Mouse (Mus musculus) liver, postnatal 0 days (tissue): ENCODE measurements around the gene Bcorl1. TPM values are rescaled to one million over a fixed set of nuclear protein-coding genes. Genes with fewer than 3 reads are reported as not detected.

Experiments used
- ATAC-seq: fragments of 200-750 bp; cut with Nextera tagmentation; 2 replicates; pipeline ENCODE4 v1.8.0; 2017; ENCODE audit warnings: mild to moderate bottlenecking, moderate library complexity
- DNase-seq: peaks from one replicate; pipeline ENCODE4 v3.0.0-alpha.2; 2016
- H3K27ac ChIP-seq: fragments of 300-500 bp; sonication (generic); 2 replicates; pipeline ENCODE4 v1.5.1; 2014; ENCODE audit warnings: antibody characterized with exemption, moderate library complexity, mild to moderate bottlenecking, low read depth
- H3K27me3 ChIP-seq: fragments of 300-500 bp; sonication (generic); 2 replicates; pipeline ENCODE4 v1.6.1; 2014; ENCODE audit warnings: low read length, control low read depth, mixed read lengths; ENCODE audit not compliant: insufficient read depth
- H3K36me3 ChIP-seq: fragments of 300-500 bp; sonication (generic); replicated peaks from 2 replicates; pipeline ENCODE4 v1.6.1; 2014; ENCODE audit warnings: mild to moderate bottlenecking, control low read depth, low read length, moderate library complexity, mixed read lengths; ENCODE audit not compliant: insufficient read depth
- H3K4me1 ChIP-seq: fragments of 300-500 bp; sonication (generic); 2 replicates; pipeline ENCODE4 v1.6.1; 2014; ENCODE audit warnings: antibody characterized with exemption, mild to moderate bottlenecking, control low read depth; ENCODE audit not compliant: insufficient read depth
- H3K4me2 ChIP-seq: fragments of 300-500 bp; sonication (generic); 2 replicates; pipeline ENCODE4 v1.6.1; 2014; ENCODE audit warnings: low read depth, mild to moderate bottlenecking, low read length, moderate library complexity, mixed read lengths
- H3K4me3 ChIP-seq: fragments of 300-500 bp; sonication (generic); 2 replicates; pipeline ENCODE4 v1.5.1; 2014; ENCODE audit warnings: low read depth, low read length
- H3K9ac ChIP-seq: fragments of 300-500 bp; sonication (generic); replicated peaks from 2 replicates; pipeline ENCODE4 v1.6.1; 2014; ENCODE audit warnings: mild to moderate bottlenecking, moderate library complexity
- H3K9me3 ChIP-seq: fragments of 300-500 bp; sonication (generic); 2 replicates; pipeline ENCODE4 v1.6.1; 2016; ENCODE audit warnings: mild to moderate bottlenecking, control low read depth, low read length, mixed read lengths
- CTCF ChIP-seq: sonication (generic); IDR thresholded peaks from 2 replicates; pipeline ENCODE4 v1.5.1; 2016; ENCODE audit warnings: antibody characterized with exemption, low read depth
- EP300 ChIP-seq: IDR thresholded peaks from 2 replicates; pipeline ENCODE4 v1.6.1; 2016; ENCODE audit warnings: antibody characterized with exemption, low read depth, mild to moderate bottlenecking
- WGBS: fragments of 180-500 bp; shearing (Covaris S2); extraction: QIAGEN DNeasy Blood & Tissue Kit; methylation state at CpG from one replicate; pipeline ENCODE4 v1.1.7; 2014; ENCODE audit not compliant: insufficient replicate concordance; 5-methylcytosine and 5-hydroxymethylcytosine counted together
- polyA plus RNA-seq: library from polyadenylated mRNA; unstranded; fragments of >200 nt; fragmentation: Nextera tagmentation; extraction: Ambion mirVana; gene quantifications from 2 replicates; pipeline ENCODE4 v1.2.1, GENCODE M21; 2015

Bcorl1 gene
- polyA plus RNA-seq, 1 experiment from 2014 or later: 1.5 TPM

- H3K27me3 ChIP-seq: peaks cover 6% of the 10 kb centered on the region; the same call in 1 of the 2 replicates
- TF ChIP-seq EP300 (no peak), CTCF (no peak)
- H3K9ac ChIP-seq: no peak overlapping the region
- WGBS: 41% methylated on average over 3 of the region's 3 CpGs
- H3K4me3 ChIP-seq: no peak overlapping the region
- H3K4me1 ChIP-seq: peaks cover 20% of the 10 kb centered on the region
- ATAC-seq (no peak), DNase-seq (no peak)
- no peaks in the 10 kb centered on the region for H3K9me3 ChIP-seq
- H3K36me3 ChIP-seq: no peaks in the 10 kb centered on the region
- 0 out of 2 replicates have a peak overlapping the region, but pooled peaks have one; percentile 35 for H3K4me2 ChIP-seq
- H3K27ac ChIP-seq: no peak overlapping the region
Measured at GRCm38 (mm10) chrX:48317444-48317843, 23.7 kb upstream of the Bcorl1 start.

- DNase-seq (peak; percentile 44), ATAC-seq (no peak)
- no peak for TF ChIP-seq CTCF
- TF ChIP-seq EP300: no peak
- H3K27me3 ChIP-seq: peaks cover 6% of the 10 kb centered on the region; the same call in 1 of the 2 replicates
- 21% methylated on average over 9 of the region's 9 CpGs for WGBS
- no peak overlapping the region for H3K4me3 ChIP-seq
- peaks cover 15% of the 10 kb centered on the region for H3K4me1 ChIP-seq
- no peaks in the 10 kb centered on the region for H3K9me3 ChIP-seq
- 0 out of 2 replicates have a peak overlapping the region, but pooled peaks have one; percentile 1 for H3K27ac ChIP-seq
- H3K4me2 ChIP-seq: peak overlapping the region; percentile 35
- H3K9ac ChIP-seq: no peak overlapping the region
- H3K36me3 ChIP-seq: no peaks in the 10 kb centered on the region
Measured at GRCm38 (mm10) chrX:48318194-48318593, 23.0 kb upstream of the Bcorl1 start.

GRCm38 (mm10) chrX:48340441-48341049 lies 613 bp upstream of the Bcorl1 start:
- H3K27ac ChIP-seq: no peak overlapping the region; the same call in 1 of the 2 replicates
- H3K27me3 ChIP-seq: 0 out of 2 replicates have a peak, but pooled peaks cover 3% of the 10 kb centered on the region
- DNase-seq (peak; percentile 33), ATAC-seq (no peak)
- no peaks in the 10 kb centered on the region; the same call in none of the 2 replicates for H3K4me1 ChIP-seq
- peak overlapping the region; percentile 61 for H3K4me3 ChIP-seq
- 11% methylated on average over 35 of the region's 35 CpGs for WGBS
- H3K36me3 ChIP-seq: no peaks in the 10 kb centered on the region
- no peaks in the 10 kb centered on the region for H3K9me3 ChIP-seq
- H3K4me2 ChIP-seq: peak overlapping the region; percentile 89
- TF ChIP-seq EP300: no peak
- no peak for TF ChIP-seq CTCF
- H3K9ac ChIP-seq: peak overlapping the region; percentile 59

- ATAC-seq (peak; percentile 26; the same call in 1 of the 2 replicates), DNase-seq (peak; percentile 65)
- Histone ChIP-seq H3K36me3 (no peaks in the 10 kb centered on the region), H3K4me3 (peak overlapping the region; percentile 61), H3K9ac (peak overlapping the region; percentile 59), H3K27ac (peak overlapping the region; percentile 62), H3K4me1 (no peaks in the 10 kb centered on the region; the same call in none of the 2 replicates), H3K9me3 (no peaks in the 10 kb centered on the region), H3K27me3 (0 out of 2 replicates have a peak, but pooled peaks cover 3% of the 10 kb centered on the region), H3K4me2 (peak overlapping the region; percentile 89)
- TF ChIP-seq CTCF (no peak), EP300 (no peak)
- WGBS: 19% methylated on average over 14 of the region's 73 CpGs
Measured at GRCm38 (mm10) chrX:48341621-48342161, 533 bp downstream of the Bcorl1 start.

- 15% methylated on average over 14 of the region's 16 CpGs for WGBS
- Histone ChIP-seq H3K27me3 (0 out of 2 replicates have a peak, but pooled peaks cover 3% of the 10 kb centered on the region), H3K9me3 (no peaks in the 10 kb centered on the region), H3K36me3 (no peaks in the 10 kb centered on the region), H3K27ac (no peak overlapping the region), H3K4me1 (no peaks in the 10 kb centered on the region; the same call in none of the 2 replicates), H3K4me3 (peak overlapping the region; percentile 61), H3K9ac (no peak overlapping the region; the same call in 1 of the 2 replicates), H3K4me2 (peak overlapping the region; percentile 89)
- DNase-seq: peak; percentile 13
- no peak for ATAC-seq
- TF ChIP-seq CTCF (no peak), EP300 (no peak)
Measured at GRCm38 (mm10) chrX:48342731-48343130, 1.6 kb downstream of the Bcorl1 start.

- Histone ChIP-seq H3K27me3 (0 out of 2 replicates have a peak, but pooled peaks cover 3% of the 10 kb centered on the region), H3K4me3 (peak overlapping the region; percentile 61), H3K27ac (peak overlapping the region; percentile 66), H3K36me3 (no peaks in the 10 kb centered on the region), H3K9ac (peak overlapping the region; percentile 70), H3K9me3 (no peaks in the 10 kb centered on the region), H3K4me2 (peak overlapping the region; percentile 89), H3K4me1 (no peaks in the 10 kb centered on the region; the same call in none of the 2 replicates)
- ATAC-seq: peak; percentile 88
- WGBS: 4% methylated on average over 30 of the region's 36 CpGs
- DNase-seq: peak; percentile 90
- no peak for TF ChIP-seq EP300
- peak; percentile 20; the same call in 1 of the 2 replicates for TF ChIP-seq CTCF
Measured at GRCm38 (mm10) chrX:48343461-48343952, 2.3 kb downstream of the Bcorl1 start.
